Mouse (Mus musculus) thymus, adult 2 months (tissue): ENCODE measurements around the gene Cachd1. TPM values are rescaled to one million over a fixed set of nuclear protein-coding genes. Genes with fewer than 3 reads are reported as not detected.

Experiments
- DNase-seq: peaks from one replicate; pipeline ENCODE4 v3.0.0; 2021
- H3K27ac ChIP-seq: fragments of 200-500 bp; 2 replicates; pipeline ENCODE4 v1.5.1; 2012; ENCODE audit warnings: low read length, control low read depth; ENCODE audit not compliant: control insufficient read depth, insufficient read depth
- H3K27me3 ChIP-seq: fragments of 200-500 bp; 2 replicates; pipeline ENCODE4 v1.6.1; 2012; ENCODE audit warnings: mild to moderate bottlenecking, low read length, moderate library complexity, mixed read lengths; ENCODE audit not compliant: control insufficient read depth, insufficient read depth
- H3K36me3 ChIP-seq: fragments of 200-500 bp; 2 replicates; pipeline ENCODE4 v1.6.1; 2012; ENCODE audit warnings: mild to moderate bottlenecking, low read length, moderate library complexity; ENCODE audit not compliant: control insufficient read depth, insufficient read depth
- H3K4me1 ChIP-seq: fragments of 200-500 bp; replicated peaks from 2 replicates; pipeline ENCODE4 v1.6.1; 2012; ENCODE audit warnings: low read length; ENCODE audit not compliant: control insufficient read depth, insufficient read depth
- H3K4me3 ChIP-seq: fragments of 200-500 bp; 2 replicates; pipeline ENCODE4 v1.5.1; 2012; ENCODE audit warnings: mild to moderate bottlenecking, low read length, control low read depth, moderate library complexity; ENCODE audit not compliant: control insufficient read depth, insufficient read depth
- CTCF ChIP-seq: fragments of 200-500 bp; IDR thresholded peaks from 2 replicates; pipeline ENCODE4 v1.5.1; 2012; ENCODE audit warnings: mild to moderate bottlenecking, control low read depth, low read length, moderate library complexity, borderline replicate concordance; ENCODE audit not compliant: control insufficient read depth, poor library complexity, insufficient read depth; ENCODE audit errors: extremely low read depth
- POLR2A ChIP-seq: fragments of 200-500 bp; IDR thresholded peaks from 2 replicates; pipeline ENCODE4 v1.6.1; 2012; ENCODE audit warnings: mild to moderate bottlenecking, low read length, control low read depth, moderate library complexity; ENCODE audit not compliant: control insufficient read depth, poor library complexity, insufficient read depth; ENCODE audit errors: extremely low read depth
- WGBS: fragments of 180-500 bp; shearing (Covaris S2); methylation state at CpG from one replicate; pipeline ENCODE4 v1.1.7; 2018; 5-methylcytosine and 5-hydroxymethylcytosine counted together
- polyA plus RNA-seq: library from polyadenylated mRNA; depleted of rRNA; stranded (reverse); fragments of >200 nt; gene quantifications from 2 replicates; pipeline ENCODE4 v1.2.3, GENCODE M21; 2012

Cachd1 gene
- polyA plus RNA-seq, 1 experiment = 15.9 TPM

GRCm38 (mm10) chr4:101026995-101027394 is 250.5 kb downstream of the Cachd1 start:
- Histone ChIP-seq H3K27ac (no peak overlapping the region), H3K27me3 (no peaks in the 10 kb centered on the region), H3K4me1 (no peaks in the 10 kb centered on the region), H3K36me3 (no peaks in the 10 kb centered on the region), H3K4me3 (no peak overlapping the region)
- no peak for DNase-seq
- no peak for TF ChIP-seq CTCF
- TF ChIP-seq POLR2A = no peak
- 89% methylated on average over 2 of the region's 2 CpGs for WGBS

GRCm38 (mm10) chr4:101027852-101028411 is 251.5 kb downstream of the Cachd1 start:
- no peak overlapping the region for H3K4me3 ChIP-seq
- no peaks in the 10 kb centered on the region for H3K27me3 ChIP-seq
- H3K36me3 ChIP-seq = no peaks in the 10 kb centered on the region
- no peak overlapping the region for H3K27ac ChIP-seq
- 92% methylated on average over 9 of the region's 9 CpGs for WGBS
- TF ChIP-seq POLR2A (no peak), CTCF (no peak)
- no peak for DNase-seq
- H3K4me1 ChIP-seq = no peaks in the 10 kb centered on the region

- no peak overlapping the region for H3K27ac ChIP-seq
- no peak for DNase-seq
- no peaks in the 10 kb centered on the region for H3K27me3 ChIP-seq
- no peaks in the 10 kb centered on the region for H3K36me3 ChIP-seq
- no peak overlapping the region for H3K4me3 ChIP-seq
- no peaks in the 10 kb centered on the region for H3K4me1 ChIP-seq
- TF ChIP-seq CTCF (no peak), POLR2A (no peak)
- WGBS = 78% methylated on average over 3 of the region's 3 CpGs
Observed at GRCm38 (mm10) chr4:101033047-101033446, 256.6 kb downstream of the Cachd1 start.

- DNase-seq = no peak
- WGBS = 82% methylated on average over 5 of the region's 5 CpGs
- no peaks in the 10 kb centered on the region for H3K36me3 ChIP-seq
- no peak overlapping the region for H3K27ac ChIP-seq
- no peak for TF ChIP-seq POLR2A
- no peak for TF ChIP-seq CTCF
- H3K4me3 ChIP-seq = no peak overlapping the region
- no peaks in the 10 kb centered on the region for H3K4me1 ChIP-seq
- H3K27me3 ChIP-seq = no peaks in the 10 kb centered on the region
Observed at GRCm38 (mm10) chr4:101035131-101035530, 258.7 kb downstream of the Cachd1 start.

- Histone ChIP-seq H3K4me3 (no peak overlapping the region), H3K27ac (no peak overlapping the region; the same call in 1 of the 2 replicates)
- whole genome bisulfite sequencing = 96% methylated on average over 7 of the region's 7 CpGs
Observed at GRCm38 (mm10) chr4:101037156-101037555, 260.7 kb downstream of the Cachd1 start.

GRCm38 (mm10) chr4:101043691-101044090 is 267.2 kb downstream of the Cachd1 start:
- DNase-seq = no peak

More at GRCm38 (mm10) chr4:101037156-101037555, 260.7 kb downstream of the Cachd1 start:
- TF ChIP-seq POLR2A (no peak), CTCF (no peak)
- no peak for DNase-seq
- no peaks in the 10 kb centered on the region for H3K27me3 ChIP-seq
- H3K36me3 ChIP-seq = no peaks in the 10 kb centered on the region
- H3K4me1 ChIP-seq = no peaks in the 10 kb centered on the region

GRCm38 (mm10) chr4:101044149-101044548 is 267.7 kb downstream of the Cachd1 start:
- H3K27ac ChIP-seq = no peak overlapping the region
- H3K36me3 ChIP-seq = no peaks in the 10 kb centered on the region
- no peaks in the 10 kb centered on the region for H3K4me1 ChIP-seq
- H3K4me3 ChIP-seq = no peak overlapping the region
- DNase-seq = no peak
- no peaks in the 10 kb centered on the region for H3K27me3 ChIP-seq
- no peak for TF ChIP-seq CTCF
- TF ChIP-seq POLR2A = no peak

More at GRCm38 (mm10) chr4:101043691-101044090, 267.2 kb downstream of the Cachd1 start:
- Histone ChIP-seq H3K4me1 (no peaks in the 10 kb centered on the region), H3K4me3 (no peak overlapping the region), H3K36me3 (no peaks in the 10 kb centered on the region), H3K27ac (no peak overlapping the region), H3K27me3 (no peaks in the 10 kb centered on the region)
- TF ChIP-seq CTCF (no peak), POLR2A (no peak)
- WGBS = 95% methylated on average over 2 of the region's 2 CpGs
